Mouse (Mus musculus) regulatory T cell (primary cell): ENCODE results near the gene Zyx.

ENCODE experiments used
- in situ Hi-C: fragments of 300-600 bp; cut with MboI, MseI; formaldehyde crosslinking; loops from one replicate; pipeline ENCODE4 v1.15.1; 2025; ENCODE audit warnings: high pct_unique_total_duplicates

Zyx gene

GRCm38 (mm10) chr6:42364066-42364465, 14.6 kb downstream of the Zyx start:
- in situ Hi-C loops, result no loop called here

GRCm38 (mm10) chr6:42364607-42365006, 15.2 kb downstream of the Zyx start:
- in situ Hi-C loops, result no loop called here

GRCm38 (mm10) chr6:42365215-42365614, 15.8 kb downstream of the Zyx start:
- in situ Hi-C loops, result no loop called here

GRCm38 (mm10) chr6:42369870-42370269, 20.4 kb downstream of the Zyx start:
- in situ Hi-C loops, result loop anchor here (10.0 kb wide), 1 partner anchor 215 kb away; no protein-coding TSS in a partner anchor

GRCm38 (mm10) chr6:42370630-42371363, 21.4 kb downstream of the Zyx start:
- in situ Hi-C loops, result loop anchor here (10.0 kb wide), 1 partner anchor 214 kb away; no protein-coding TSS in a partner anchor

GRCm38 (mm10) chr6:42372001-42372400, 22.6 kb downstream of the Zyx start:
- in situ Hi-C loops, result loop anchor here (10.0 kb wide), 1 partner anchor 213 kb away; no protein-coding TSS in a partner anchor

- in situ Hi-C loops, result loop anchor here (10.0 kb wide), 1 partner anchor 212 kb away; no protein-coding TSS in a partner anchor
Measured at GRCm38 (mm10) chr6:42372421-42372815, 23.0 kb downstream of the Zyx start.

GRCm38 (mm10) chr6:42372816-42373547, 23.6 kb downstream of the Zyx start, which contains the start of gene Epha1:
Gene Epha1, minus strand, starts transcription at chr6:42373268.
- in situ Hi-C loops, result loop anchor here (10.0 kb wide), 1 partner anchor 212 kb away; no protein-coding TSS in a partner anchor

GRCm38 (mm10) chr6:42373669-42374430, 24.4 kb downstream of the Zyx start:
- in situ Hi-C loops, result loop anchor here (10.0 kb wide), 1 partner anchor 211 kb away; no protein-coding TSS in a partner anchor

- in situ Hi-C loops, result loop anchor here (10.0 kb wide), 1 partner anchor 210 kb away; no protein-coding TSS in a partner anchor
Measured at GRCm38 (mm10) chr6:42374701-42375100, 25.3 kb downstream of the Zyx start.

- in situ Hi-C loops, result loop anchor here (10.0 kb wide), 1 partner anchor 210 kb away; no protein-coding TSS in a partner anchor
Measured at GRCm38 (mm10) chr6:42375131-42375530, 25.7 kb downstream of the Zyx start.

GRCm38 (mm10) chr6:42376016-42376415, 26.6 kb downstream of the Zyx start:
- in situ Hi-C loops, result loop anchor here (10.0 kb wide), 1 partner anchor 209 kb away; no protein-coding TSS in a partner anchor

GRCm38 (mm10) chr6:42376504-42377019, 27.1 kb downstream of the Zyx start:
- in situ Hi-C loops, result loop anchor here (10.0 kb wide), 1 partner anchor 208 kb away; no protein-coding TSS in a partner anchor

- in situ Hi-C loops, result loop anchor here (10.0 kb wide), 1 partner anchor 208 kb away; no protein-coding TSS in a partner anchor
Measured at GRCm38 (mm10) chr6:42377280-42377679, 27.9 kb downstream of the Zyx start.

GRCm38 (mm10) chr6:42379551-42379950, 30.1 kb downstream of the Zyx start:
- in situ Hi-C loops, result loop anchor here (10.0 kb wide), 1 partner anchor 205 kb away; no protein-coding TSS in a partner anchor

- in situ Hi-C loops, result loop anchor here (5.0 kb wide), 1 partner anchor 463 kb away; no protein-coding TSS in a partner anchor
Measured at GRCm38 (mm10) chr6:42380416-42381144, 31.1 kb downstream of the Zyx start.

- in situ Hi-C loops, result loop anchor here (5.0 kb wide), 1 partner anchor 464 kb away; no protein-coding TSS in a partner anchor
Measured at GRCm38 (mm10) chr6:42381221-42381620, 31.8 kb downstream of the Zyx start.

- in situ Hi-C loops, result loop anchor here (5.0 kb wide), 1 partner anchor 465 kb away; no protein-coding TSS in a partner anchor
Measured at GRCm38 (mm10) chr6:42381916-42382381, 32.5 kb downstream of the Zyx start.

GRCm38 (mm10) chr6:42383360-42383759, 33.9 kb downstream of the Zyx start:
- in situ Hi-C loops, result loop anchor here (5.0 kb wide), 1 partner anchor 466 kb away; no protein-coding TSS in a partner anchor

- in situ Hi-C loops, result no loop called here
Measured at GRCm38 (mm10) chr6:42385635-42386034, 36.2 kb downstream of the Zyx start.
